Mouse (Mus musculus) liver, embryonic 12.5 days (tissue): Measurements from ENCODE around the gene Gpr62. TPM values are rescaled to one million over a fixed set of nuclear protein-coding genes. Genes with fewer than 3 reads are reported as not detected.

ENCODE experiments used
- polyA plus RNA-seq: library from polyadenylated mRNA; unstranded; fragments of >200 nt; fragmentation: Nextera tagmentation; extraction: Ambion mirVana; gene quantifications from 2 replicates; pipeline ENCODE4 v1.2.1, GENCODE M21; 2016

The Gpr62 gene
- polyA plus RNA-seq, 1 experiment from 2014 or later: 0.10 TPM

Other genes starting within 250 kb of the Gpr62 start
- gene Tlr9, start 243.3 kb downstream of the Gpr62 start, polyA plus RNA-seq: 0.06 TPM in 1 of 2 replicates, not detected in the other
- gene Alas1, start 217.3 kb downstream of the Gpr62 start, polyA plus RNA-seq: 37.6 and 41.1 TPM in 2 replicates
- 28.8 and 29.0 TPM in 2 replicates for gene Poc1a, start 184.9 kb downstream of the Gpr62 start, polyA plus RNA-seq
- 10.4 and 10.5 TPM in 2 replicates for gene Dusp7, start 97.3 kb downstream of the Gpr62 start, polyA plus RNA-seq
- 870 and 914 TPM in 2 replicates for gene Rpl29, start 36.5 kb downstream of the Gpr62 start, polyA plus RNA-seq
- gene Acy1, start 27.6 kb downstream of the Gpr62 start, polyA plus RNA-seq: 34.0 and 35.2 TPM in 2 replicates
- 14.5 and 15.2 TPM in 2 replicates for gene Abhd14b, start 18.5 kb downstream of the Gpr62 start, polyA plus RNA-seq
- gene Abhd14a, start 18.3 kb downstream of the Gpr62 start, polyA plus RNA-seq: 29.1 and 31.6 TPM in 2 replicates
- gene Pcbp4, start 12.6 kb downstream of the Gpr62 start, polyA plus RNA-seq: 27.3 and 30.9 TPM in 2 replicates
- 54.6 and 58.0 TPM in 2 replicates for gene Rrp9, start 10.0 kb upstream of the Gpr62 start, polyA plus RNA-seq
- 1.5 and 1.7 TPM in 2 replicates for gene Parp3, start 11.0 kb upstream of the Gpr62 start, polyA plus RNA-seq
- gene Iqcf1, start 34.0 kb upstream of the Gpr62 start, polyA plus RNA-seq: not detected in 2 replicates
- 0.44 TPM in 1 of 2 replicates, not detected in the other for gene Iqcf5, start 48.6 kb upstream of the Gpr62 start, polyA plus RNA-seq
- gene Iqcf3, start 95.7 kb upstream of the Gpr62 start, polyA plus RNA-seq: not detected in 2 replicates
- not detected in 2 replicates for gene Iqcf4, start 105.1 kb upstream of the Gpr62 start, polyA plus RNA-seq
- not detected in 2 replicates for gene Iqcf6, start 160.6 kb upstream of the Gpr62 start, polyA plus RNA-seq
- gene Grm2, start 190.1 kb upstream of the Gpr62 start, polyA plus RNA-seq: not detected in 2 replicates
- gene Tex264, start 220.0 kb upstream of the Gpr62 start, polyA plus RNA-seq: 16.3 and 16.5 TPM in 2 replicates